Mouse (Mus musculus): ENCODE measurements at regions not wholly inside any gene's neighbourhood (a gene's known extent, or its start where the extent isn't known, plus 50 kb on each side); places are given as distances from the start of the nearest gene placed in this dataset.

DNA sequence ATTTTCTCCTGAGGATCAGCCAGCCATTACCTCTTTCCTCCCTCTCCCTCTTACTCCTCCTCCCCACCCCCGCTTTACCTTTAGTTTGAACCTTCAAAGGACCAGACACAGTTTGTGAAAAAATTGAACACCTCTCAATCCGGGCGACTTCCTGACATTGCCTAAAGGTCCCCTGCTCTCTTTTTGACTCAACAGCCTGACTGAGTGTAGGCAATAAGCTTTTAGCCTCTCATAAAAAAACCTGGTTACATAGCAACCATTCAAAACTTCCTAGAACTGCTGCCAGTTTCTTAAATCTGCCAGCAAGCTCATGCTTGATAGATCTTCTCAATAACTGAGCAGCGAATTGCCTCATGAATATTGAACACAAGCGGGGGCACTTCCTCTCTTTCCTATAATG, 71.7 kb downstream of the Zfp945 start:
- no peak for DNase-seq

DNA sequence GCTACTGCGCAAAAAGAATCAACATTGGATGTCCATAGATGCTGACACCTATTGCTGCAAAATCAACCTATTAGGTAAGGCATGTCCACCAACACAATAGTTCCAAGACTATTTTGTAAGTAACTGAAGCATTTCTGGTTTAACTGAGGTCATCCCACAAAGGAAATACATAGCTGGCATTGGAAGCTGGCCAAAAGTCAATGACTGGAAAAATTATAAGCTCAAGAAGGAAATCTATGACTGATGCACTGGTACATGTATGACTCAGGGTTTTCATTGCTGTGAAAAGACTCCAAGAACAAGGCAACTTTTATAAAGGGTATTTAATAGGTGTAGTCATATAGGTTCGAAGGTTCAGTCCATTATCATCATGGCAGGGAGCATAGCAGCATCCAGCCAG, 82.5 kb downstream of the Zfp945 start:
- no peak for DNase-seq

DNA sequence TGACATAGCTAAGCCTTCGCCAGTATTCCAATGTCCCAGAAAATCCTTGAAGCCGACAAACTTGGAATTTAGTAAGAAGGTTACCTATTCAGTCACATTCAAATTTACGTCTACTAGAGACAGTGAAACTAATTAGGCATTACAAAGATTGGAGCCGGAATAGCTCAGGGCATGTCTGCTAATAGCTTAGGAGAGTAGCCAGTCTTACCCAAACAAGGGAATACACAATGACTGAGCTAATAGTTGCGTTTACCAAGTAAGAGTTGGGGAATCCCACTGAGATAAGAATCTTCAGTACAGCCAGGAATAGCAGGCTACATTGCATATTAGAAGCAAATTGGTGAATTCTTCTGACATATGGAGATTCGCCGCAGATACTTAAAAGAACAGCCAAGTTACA, 121.2 kb downstream of the Zfp945 start:
- no peak for DNase-seq

DNA sequence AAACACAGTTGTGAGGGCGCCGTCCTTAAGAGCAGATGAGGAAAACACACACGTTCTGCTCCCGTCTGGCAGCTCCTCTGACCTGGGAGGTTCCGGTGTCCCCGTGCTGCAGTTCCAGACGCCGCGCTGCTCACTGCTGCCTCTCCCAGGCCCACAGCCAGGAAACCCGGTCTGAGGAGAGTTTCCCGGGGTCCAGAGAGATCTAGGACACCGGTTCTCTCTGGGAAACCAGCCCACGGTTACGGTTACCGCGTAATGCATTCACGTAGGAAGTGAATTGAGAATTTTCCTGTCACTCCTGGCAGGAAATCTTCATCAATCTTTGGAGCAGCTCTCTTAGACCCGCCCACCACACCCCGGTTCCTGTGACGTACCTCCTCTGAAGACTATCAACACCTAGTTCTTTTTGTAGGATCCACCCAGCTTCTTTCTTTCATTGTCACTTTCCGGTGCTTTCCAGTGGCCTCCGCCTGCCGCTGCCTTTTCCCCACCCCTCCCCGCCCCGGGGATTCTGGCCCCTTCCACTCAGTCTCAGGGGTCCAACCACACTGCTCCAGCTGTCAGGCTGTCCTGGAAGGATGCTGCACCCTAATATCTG, 127.3 kb downstream of the Zfp945 start:
- peak; percentile 52 for DNase-seq

DNA sequence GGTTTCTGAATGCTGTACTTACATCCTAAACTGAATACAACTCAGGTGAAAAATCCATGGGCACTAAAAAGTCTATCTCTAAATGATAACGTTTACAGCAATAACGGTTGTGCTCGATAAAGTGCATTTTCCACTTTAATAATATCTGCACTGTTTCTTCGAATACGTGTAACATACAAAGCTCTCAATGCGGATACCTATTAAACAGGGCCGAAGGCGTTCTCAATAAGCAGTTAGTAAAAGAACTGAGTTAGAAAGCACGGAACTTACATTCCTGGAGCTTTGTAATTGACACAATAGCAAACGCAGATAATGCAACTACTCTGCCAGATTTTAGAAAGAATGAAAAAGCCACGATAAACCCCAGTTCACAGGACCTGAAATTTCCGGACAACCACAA, 127.8 kb downstream of the Zfp945 start:
- DNase-seq, result no peak

DNA sequence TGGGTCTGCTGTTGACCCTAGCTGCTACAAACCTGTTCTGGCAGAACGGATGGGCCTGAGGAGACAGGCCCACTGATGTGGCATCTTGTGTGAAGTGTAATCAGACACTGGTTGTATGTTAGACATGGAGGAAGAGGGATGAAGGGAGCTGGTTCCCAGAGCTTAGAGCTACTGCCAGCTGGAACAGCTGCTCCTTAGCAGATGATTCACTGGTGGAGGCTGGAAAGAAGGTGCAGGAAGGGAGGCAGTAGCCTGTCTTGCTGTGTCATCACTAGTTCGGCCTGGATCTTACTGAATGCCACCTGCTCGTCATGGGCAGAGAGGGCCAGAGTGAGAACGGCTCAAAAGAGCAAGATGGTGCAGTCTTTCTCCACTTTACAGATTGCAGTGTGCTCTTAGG, 130.6 kb downstream of the Zfp945 start:
- no peak for DNase-seq

Data from lung, postnatal 14 days (tissue).